Mouse (Mus musculus) C2C12 (cell line): ENCODE measurements around the gene Gcdh. TPM values are rescaled to one million over a fixed set of nuclear protein-coding genes. Genes with fewer than 3 reads are reported as not detected.

Experiments
- H3K27me3 ChIP-seq: one replicate; pipeline ENCODE4 v1.6.1; 2011; ENCODE audit not compliant: control insufficient read depth, insufficient read depth, insufficient read length
- H3K36me3 ChIP-seq: one replicate; pipeline ENCODE4 v1.6.1; 2011; ENCODE audit not compliant: control insufficient read depth, insufficient read depth
- H3K4me3 ChIP-seq: one replicate; pipeline ENCODE4 v1.5.1; 2011; ENCODE audit warnings: mild to moderate bottlenecking, control low read depth; ENCODE audit not compliant: poor library complexity, insufficient read depth, severe bottlenecking
- H3K79me2 ChIP-seq: one replicate; pipeline ENCODE4 v1.6.1; 2011; ENCODE audit not compliant: control insufficient read depth, insufficient read depth
- H3K79me3 ChIP-seq: one replicate; pipeline ENCODE4 v1.6.1; 2011; ENCODE audit warnings: low read depth, control low read depth
- H3ac ChIP-seq: one replicate; pipeline ENCODE3; 2011; ENCODE audit warnings: low read depth; ENCODE audit not compliant: control insufficient read depth, insufficient read length
- CEBPB ChIP-seq: IDR thresholded peaks from one replicate; pipeline ENCODE4 v1.6.1; 2011; ENCODE audit warnings: low read depth, mild to moderate bottlenecking, control low read depth, moderate library complexity
- CTCF ChIP-seq: IDR thresholded peaks from one replicate; pipeline ENCODE4 v1.5.1; 2011; ENCODE audit not compliant: control insufficient read depth, insufficient read depth, insufficient read length
- FOSL1 ChIP-seq: IDR thresholded peaks from one replicate; pipeline ENCODE4 v1.8.0; 2011; ENCODE audit warnings: mild to moderate bottlenecking, low read length; ENCODE audit not compliant: poor library complexity, insufficient read depth, severe bottlenecking
- MAX ChIP-seq: IDR thresholded peaks from one replicate; pipeline ENCODE4 v1.6.1; 2011; ENCODE audit warnings: mild to moderate bottlenecking, control low read depth
- MYOD1 ChIP-seq: IDR thresholded peaks from one replicate; pipeline ENCODE4 v1.6.1; 2011; ENCODE audit warnings: low read depth; ENCODE audit not compliant: control insufficient read depth, insufficient read length
- MYOG ChIP-seq: IDR thresholded peaks from one replicate; pipeline ENCODE4 v1.6.1; 2011; ENCODE audit not compliant: control insufficient read depth, insufficient read length; ENCODE audit errors: extremely low read depth
- USF1 ChIP-seq: IDR thresholded peaks from one replicate; pipeline ENCODE4 v1.6.1; 2011; ENCODE audit warnings: low read depth, mild to moderate bottlenecking, control low read depth, moderate library complexity
- polyA plus RNA-seq: library from polyadenylated mRNA; unstranded; fragments of >200 nt; fragmentation: generic; extraction: Trizol; gene quantifications from one replicate; pipeline ENCODE4 v1.2.1, GENCODE M21; 2012; ENCODE audit warnings: missing spikeins

The Gcdh gene
- polyA plus RNA-seq, 1 experiment = 11.4 TPM

- peak overlapping the region; percentile 97 for H3K4me3 ChIP-seq
- H3K27me3 ChIP-seq = no peaks in the 10 kb centered on the region
- H3K79me3 ChIP-seq = peaks cover 27% of the 10 kb centered on the region
- H3K79me2 ChIP-seq = peaks cover 42% of the 10 kb centered on the region
- H3K36me3 ChIP-seq = peaks cover 49% of the 10 kb centered on the region
- TF ChIP-seq FOSL1 = no peak
- peak; percentile 34 for TF ChIP-seq CTCF
- H3ac ChIP-seq = peak overlapping the region; percentile 88
These were observed 48.2 kb downstream of the Gcdh start for GRCm38 (mm10) chr8:84845355-84846093.

GRCm38 (mm10) chr8:84844397-84845070, 49.2 kb downstream of the Gcdh start:
- Histone ChIP-seq H3K36me3 (peaks cover 49% of the 10 kb centered on the region), H3K27me3 (no peaks in the 10 kb centered on the region), H3K4me3 (peak overlapping the region; percentile 97), H3K79me2 (peaks cover 50% of the 10 kb centered on the region), H3ac (peak overlapping the region; percentile 14), H3K79me3 (peaks cover 33% of the 10 kb centered on the region)
- TF ChIP-seq FOSL1 (no peak), MAX (no peak), MYOD1 (no peak), MYOG (no peak), USF1 (no peak), CTCF (no peak), CEBPB (no peak)

GRCm38 (mm10) chr8:84841514-84841913, 52.2 kb downstream of the Gcdh start:
- Histone ChIP-seq H3K27me3 (no peaks in the 10 kb centered on the region), H3K79me3 (peaks cover 40% of the 10 kb centered on the region), H3ac (no peak overlapping the region), H3K79me2 (peaks cover 69% of the 10 kb centered on the region), H3K36me3 (peaks cover 78% of the 10 kb centered on the region), H3K4me3 (no peak overlapping the region)
- no peak for TF ChIP-seq MAX
- no peak for TF ChIP-seq FOSL1
- TF ChIP-seq MYOG = no peak
- TF ChIP-seq CTCF = no peak

GRCm38 (mm10) chr8:84840248-84840999, 53.3 kb downstream of the Gcdh start, which contains the start of gene Rad23a:
Rad23a (minus strand) TSS chr8:84840665.
- no peak for TF ChIP-seq MYOD1
- peak; percentile 85 for TF ChIP-seq MAX
- peak; percentile 10 for TF ChIP-seq CEBPB
- no peak for TF ChIP-seq FOSL1
- TF ChIP-seq CTCF = no peak
- TF ChIP-seq MYOG = no peak
- no peak for TF ChIP-seq USF1
- Histone ChIP-seq H3K4me3 (peak within 1 kb of the TSS; percentile 86), H3ac (peak within 1 kb of the TSS; percentile 92), H3K36me3 (peaks cover 84% of the 10 kb centered on the region), H3K27me3 (no peaks in the 10 kb centered on the region), H3K79me3 (peaks cover 29% of the 10 kb centered on the region), H3K79me2 (peaks cover 58% of the 10 kb centered on the region)

GRCm38 (mm10) chr8:84839875-84840247, 53.9 kb downstream of the Gcdh start:
- Histone ChIP-seq H3K79me2 (peaks cover 53% of the 10 kb centered on the region), H3K36me3 (peaks cover 83% of the 10 kb centered on the region), H3K79me3 (peaks cover 24% of the 10 kb centered on the region), H3K4me3 (peak overlapping the region; percentile 86), H3K27me3 (no peaks in the 10 kb centered on the region), H3ac (peak overlapping the region; percentile 92)
- TF ChIP-seq MYOG (no peak), FOSL1 (no peak), MYOD1 (no peak), CEBPB (no peak), CTCF (no peak), MAX (no peak), USF1 (no peak)
